Mouse (Mus musculus) heart, adult 9 months (tissue): ENCODE data around the gene Erich6.

Experiments used
- DNase-seq, 2 experiments: peaks; one replicate each; pipeline ENCODE4 v3.0.0; 2022; ENCODE audit warnings: low spot score in 2 of 2

The Erich6 gene

GRCm38 (mm10) chr3:58636406-58637295, at the start of gene Erich6:
Gene Erich6 (minus strand): TSS chr3:58637207.
- peak in 1 of 2 experiments; percentile 3 for DNase-seq

GRCm38 (mm10) chr3:58686206-58686921, 49.4 kb upstream of the Erich6 start:
- DNase-seq = no peak

GRCm38 (mm10) chr3:58685396-58685795, 48.4 kb upstream of the Erich6 start:
- DNase-seq = no peak

- no peak for DNase-seq
Measured at GRCm38 (mm10) chr3:58683346-58683745, 46.3 kb upstream of the Erich6 start.

- DNase-seq = no peak
Measured at GRCm38 (mm10) chr3:58682336-58682735, 45.3 kb upstream of the Erich6 start.

- no peak for DNase-seq
Measured at GRCm38 (mm10) chr3:58681831-58682230, 44.8 kb upstream of the Erich6 start.

- no peak for DNase-seq
Measured at GRCm38 (mm10) chr3:58680943-58681637, 44.1 kb upstream of the Erich6 start.

- no peak for DNase-seq
Measured at GRCm38 (mm10) chr3:58679996-58680395, 43.0 kb upstream of the Erich6 start.

- DNase-seq = no peak
Measured at GRCm38 (mm10) chr3:58678905-58679304, 41.9 kb upstream of the Erich6 start.

GRCm38 (mm10) chr3:58678384-58678783, 41.4 kb upstream of the Erich6 start:
- DNase-seq = no peak

GRCm38 (mm10) chr3:58677615-58678014, 40.6 kb upstream of the Erich6 start:
- DNase-seq = no peak

- DNase-seq = no peak
Measured at GRCm38 (mm10) chr3:58673295-58673694, 36.3 kb upstream of the Erich6 start.

GRCm38 (mm10) chr3:58672481-58673183, 35.6 kb upstream of the Erich6 start:
- DNase-seq = no peak

- DNase-seq = peak in 1 of 2 experiments; percentile 17
Measured at GRCm38 (mm10) chr3:58671616-58672250, 34.7 kb upstream of the Erich6 start.

- DNase-seq = no peak
Measured at GRCm38 (mm10) chr3:58663970-58664369, 27.0 kb upstream of the Erich6 start.

- no peak for DNase-seq
Measured at GRCm38 (mm10) chr3:58660636-58661035, 23.6 kb upstream of the Erich6 start.

GRCm38 (mm10) chr3:58657356-58657755, 20.3 kb upstream of the Erich6 start:
- peak in 1 of 2 experiments; percentile 14 for DNase-seq

GRCm38 (mm10) chr3:58655362-58656130, 18.5 kb upstream of the Erich6 start:
- peak in 1 of 2 experiments; percentile 49 for DNase-seq

- DNase-seq = no peak
Measured at GRCm38 (mm10) chr3:58653907-58654306, 16.9 kb upstream of the Erich6 start.

GRCm38 (mm10) chr3:58650328-58650727, 13.3 kb upstream of the Erich6 start:
- no peak for DNase-seq
